Mouse (Mus musculus) bone marrow, adult 2 months (tissue): ENCODE data around the gene C1qtnf5.

Experiments
- CTCF ChIP-seq: fragments of 200-500 bp; IDR thresholded peaks from 2 replicates; pipeline ENCODE4 v1.5.1; 2011; ENCODE audit warnings: low read length, control low read depth; ENCODE audit not compliant: control insufficient read depth, insufficient read depth
- POLR2A ChIP-seq: fragments of 200-500 bp; IDR thresholded peaks from 2 replicates; pipeline ENCODE4 v1.6.1; 2011; ENCODE audit warnings: low read depth, mild to moderate bottlenecking, control low read depth, low read length, borderline replicate concordance; ENCODE audit not compliant: control insufficient read depth

- no peak for TF ChIP-seq CTCF
- TF ChIP-seq POLR2A, result no peak
Observed at GRCm38 (mm10) chr9:44096536-44096935, 10.5 kb upstream of the C1qtnf5 start.
